Mouse (Mus musculus) hindbrain, embryonic 14.5 days (tissue): ENCODE results near the gene Mepe. TPM values are rescaled to one million over a fixed set of nuclear protein-coding genes. Genes with fewer than 3 reads are reported as not detected.

Source experiments
- ATAC-seq: fragments of 200-750 bp; cut with Nextera tagmentation; 2 replicates; pipeline ENCODE4 v1.8.0; 2017; ENCODE audit warnings: moderate number of reproducible peaks, mild to moderate bottlenecking, moderate TSS enrichment, moderate library complexity; ENCODE audit not compliant: low FRiP score
- DNase-seq: peaks from one replicate; pipeline ENCODE4 v3.0.0-alpha.2; 2015; ENCODE audit warnings: low spot score
- H3K27ac ChIP-seq: fragments of 300-500 bp; sonication (generic); 2 replicates; pipeline ENCODE4 v1.5.1; 2014; ENCODE audit warnings: mild to moderate bottlenecking, moderate library complexity
- H3K27me3 ChIP-seq: fragments of 300-500 bp; sonication (generic); 2 replicates; pipeline ENCODE4 v1.6.1; 2014; ENCODE audit warnings: mild to moderate bottlenecking, low read length, mixed read lengths; ENCODE audit not compliant: control insufficient read depth, insufficient read depth
- H3K36me3 ChIP-seq: fragments of 300-500 bp; sonication (generic); replicated peaks from 2 replicates; pipeline ENCODE4 v1.6.1; 2014; ENCODE audit not compliant: control insufficient read depth, insufficient read depth
- H3K4me1 ChIP-seq: fragments of 300-500 bp; sonication (generic); replicated peaks from 2 replicates; pipeline ENCODE4 v1.6.1; 2014; ENCODE audit warnings: antibody characterized with exemption, low read length, mixed read lengths; ENCODE audit not compliant: control insufficient read depth, insufficient read depth
- H3K4me2 ChIP-seq: fragments of 300-500 bp; sonication (generic); replicated peaks from 2 replicates; pipeline ENCODE4 v1.6.1; 2014; ENCODE audit warnings: mild to moderate bottlenecking, moderate library complexity
- H3K4me3 ChIP-seq: fragments of 300-500 bp; sonication (generic); replicated peaks from 2 replicates; pipeline ENCODE4 v1.5.1; 2014; ENCODE audit warnings: mild to moderate bottlenecking, low read length
- H3K9ac ChIP-seq: fragments of 300-500 bp; sonication (generic); 2 replicates; pipeline ENCODE4 v1.6.1; 2014
- H3K9me3 ChIP-seq: fragments of 300-500 bp; sonication (generic); 2 replicates; pipeline ENCODE4 v1.6.1; 2016; ENCODE audit warnings: low read length; ENCODE audit not compliant: control insufficient read depth
- WGBS: fragments of 180-500 bp; shearing (Covaris S2); extraction: QIAGEN DNeasy Blood & Tissue Kit; methylation state at CpG from one replicate; pipeline ENCODE4 v1.1.7; 2014; 5-methylcytosine and 5-hydroxymethylcytosine counted together
- polyA plus RNA-seq: library from polyadenylated mRNA; unstranded; fragments of >200 nt; fragmentation: Nextera tagmentation; extraction: Ambion mirVana; gene quantifications from 2 replicates; pipeline ENCODE4 v1.2.1, GENCODE M21; 2014

Gene Mepe
- polyA plus RNA-seq, 1 experiment from 2014 or later = not detected

DNA sequence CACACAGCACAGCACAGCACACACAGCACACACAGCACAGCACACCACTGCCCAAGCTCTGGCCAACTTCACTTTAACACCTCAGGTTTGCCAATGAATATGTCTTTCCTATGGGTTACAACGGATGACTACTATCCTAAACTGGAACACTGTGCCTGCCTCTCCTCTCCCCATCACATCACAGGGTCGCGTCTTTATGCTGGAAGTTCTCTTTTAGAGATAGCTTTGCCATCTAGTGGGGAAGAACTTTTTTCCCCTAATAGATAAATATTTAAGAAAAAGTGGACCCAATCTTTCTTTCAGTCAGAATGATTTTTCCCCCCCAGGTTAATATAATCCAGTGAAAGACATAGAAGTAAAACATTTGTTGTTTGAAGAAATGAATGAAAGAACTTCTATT, 7.2 kb downstream of the Mepe start:
- no peak overlapping the region for H3K4me2 ChIP-seq
- no peaks in the 10 kb centered on the region for H3K36me3 ChIP-seq
- no peaks in the 10 kb centered on the region for H3K27me3 ChIP-seq
- H3K4me1 ChIP-seq = no peaks in the 10 kb centered on the region
- no peaks in the 10 kb centered on the region for H3K9me3 ChIP-seq
- no peak overlapping the region for H3K4me3 ChIP-seq
- WGBS = 79% methylated on average over 3 of the region's 3 CpGs
- H3K27ac ChIP-seq = no peak overlapping the region
- no peak for DNase-seq
- no peak overlapping the region for H3K9ac ChIP-seq
- no peak for ATAC-seq

DNA sequence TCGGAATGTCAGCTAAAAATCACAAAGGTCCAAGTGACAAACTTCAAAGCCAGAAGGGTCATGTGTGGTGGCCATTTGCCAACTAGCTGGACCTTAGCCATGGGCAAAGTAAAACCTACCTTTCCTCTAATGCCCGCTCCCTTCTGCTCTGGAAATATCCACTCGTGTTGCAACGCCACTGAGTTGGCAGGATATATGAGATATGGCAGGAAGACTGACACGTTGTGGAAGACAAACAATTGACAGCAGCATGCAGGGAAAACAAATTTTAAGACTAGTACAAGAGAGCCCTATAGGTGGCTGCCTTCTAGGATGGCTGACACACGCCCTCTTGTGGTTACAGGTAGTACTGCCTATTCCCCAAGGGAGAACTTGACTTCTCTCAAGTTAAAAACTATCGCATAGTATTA, 8.1 kb downstream of the Mepe start:
- H3K27me3 ChIP-seq = no peaks in the 10 kb centered on the region
- DNase-seq = peak; percentile 88
- H3K4me2 ChIP-seq = 0 out of 2 replicates have a peak overlapping the region, but pooled peaks have one; percentile 12
- H3K9ac ChIP-seq = no peak overlapping the region
- H3K4me3 ChIP-seq = no peak overlapping the region
- ATAC-seq = peak; percentile 43; the same call in 1 of the 2 replicates
- H3K9me3 ChIP-seq = no peaks in the 10 kb centered on the region
- H3K27ac ChIP-seq = no peak overlapping the region
- H3K4me1 ChIP-seq = no peaks in the 10 kb centered on the region
- 49% methylated on average over 7 of the region's 7 CpGs for WGBS
- no peaks in the 10 kb centered on the region for H3K36me3 ChIP-seq

DNA sequence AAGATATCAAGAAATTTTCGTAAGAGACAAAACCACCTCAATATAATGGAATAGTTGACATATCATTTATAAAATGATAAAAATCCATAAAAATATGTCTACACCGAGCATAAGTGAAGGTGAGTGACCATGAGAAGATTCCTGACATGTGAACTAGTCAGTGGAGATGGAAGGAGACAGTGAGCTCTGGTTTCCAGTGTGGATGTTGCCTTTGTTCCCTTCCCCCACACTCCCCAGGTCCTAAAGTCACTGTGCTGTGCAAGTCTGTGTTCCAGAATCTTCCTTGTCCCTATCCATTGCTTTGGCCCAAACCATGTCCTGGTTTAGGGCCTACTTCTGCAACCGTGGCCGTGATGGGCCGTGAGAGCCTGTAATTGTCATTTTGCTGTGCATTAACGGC, 8.5 kb downstream of the Mepe start:
- H3K9ac ChIP-seq = no peak overlapping the region
- no peaks in the 10 kb centered on the region for H3K36me3 ChIP-seq
- H3K4me2 ChIP-seq = no peak overlapping the region
- 80% methylated on average over 6 of the region's 6 CpGs for WGBS
- ATAC-seq (no peak), DNase-seq (no peak)
- H3K27me3 ChIP-seq = no peaks in the 10 kb centered on the region
- no peak overlapping the region for H3K27ac ChIP-seq
- H3K4me3 ChIP-seq = no peak overlapping the region
- H3K9me3 ChIP-seq = no peaks in the 10 kb centered on the region
- no peaks in the 10 kb centered on the region for H3K4me1 ChIP-seq

- ATAC-seq (no peak), DNase-seq (no peak)
- no peaks in the 10 kb centered on the region for H3K27me3 ChIP-seq
- H3K4me1 ChIP-seq = no peaks in the 10 kb centered on the region
- no peak overlapping the region for H3K27ac ChIP-seq
- no peaks in the 10 kb centered on the region for H3K36me3 ChIP-seq
- H3K9me3 ChIP-seq = no peaks in the 10 kb centered on the region
- no peak overlapping the region for H3K4me3 ChIP-seq
- WGBS = 88% methylated on average over 14 of the region's 14 CpGs
- no peak overlapping the region for H3K9ac ChIP-seq
- H3K4me2 ChIP-seq = no peak overlapping the region
Observed at GRCm38 (mm10) chr5:104334516-104334915, 9.4 kb downstream of the Mepe start.

DNA sequence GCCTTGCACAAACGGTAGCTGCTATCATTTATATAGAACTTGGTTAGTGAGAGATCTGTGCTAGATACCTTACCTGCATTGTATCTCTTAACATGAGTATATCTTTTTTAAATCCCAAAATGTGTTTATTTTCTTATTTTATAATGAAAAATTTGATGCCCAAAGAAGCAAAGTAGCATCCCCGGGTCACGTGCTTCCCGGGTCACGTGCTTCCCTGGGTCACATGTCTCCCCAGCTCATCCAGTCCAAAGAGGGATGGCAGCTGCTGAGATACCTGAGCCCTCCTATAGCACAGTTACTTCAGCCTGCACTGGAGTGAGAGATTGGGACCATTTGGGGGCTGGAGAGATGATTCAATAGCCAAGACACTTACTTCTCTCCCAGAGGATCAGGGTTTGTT, 10.8 kb downstream of the Mepe start:
- no peaks in the 10 kb centered on the region for H3K4me1 ChIP-seq
- H3K9ac ChIP-seq = no peak overlapping the region
- no peak overlapping the region for H3K4me3 ChIP-seq
- no peaks in the 10 kb centered on the region for H3K27me3 ChIP-seq
- H3K4me2 ChIP-seq = no peak overlapping the region
- DNase-seq (no peak), ATAC-seq (no peak)
- H3K9me3 ChIP-seq = no peaks in the 10 kb centered on the region
- no peak overlapping the region for H3K27ac ChIP-seq
- WGBS = 91% methylated on average over 5 of the region's 5 CpGs
- H3K36me3 ChIP-seq = no peaks in the 10 kb centered on the region

DNA sequence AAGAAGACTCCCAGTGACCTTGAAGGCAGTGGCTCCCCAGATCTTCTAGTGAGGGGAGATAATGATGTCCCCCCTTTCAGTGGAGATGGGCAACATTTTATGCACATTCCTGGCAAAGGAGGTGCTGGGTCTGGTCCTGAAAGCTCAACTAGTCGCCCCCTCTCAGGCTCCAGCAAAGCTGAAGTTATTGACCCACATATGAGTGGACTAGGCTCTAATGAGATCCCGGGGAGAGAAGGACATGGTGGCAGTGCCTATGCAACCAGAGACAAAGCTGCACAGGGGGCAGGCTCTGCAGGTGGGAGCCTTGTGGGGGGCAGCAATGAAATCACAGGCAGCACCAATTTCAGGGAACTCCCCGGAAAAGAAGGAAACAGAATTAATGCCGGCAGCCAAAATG, 12.4 kb downstream of the Mepe start:
- Histone ChIP-seq H3K4me3 (no peak overlapping the region), H3K27me3 (no peaks in the 10 kb centered on the region), H3K27ac (no peak overlapping the region), H3K9ac (no peak overlapping the region), H3K9me3 (no peaks in the 10 kb centered on the region), H3K4me1 (no peaks in the 10 kb centered on the region), H3K4me2 (no peak overlapping the region), H3K36me3 (no peaks in the 10 kb centered on the region)
- 76% methylated on average over 4 of the region's 4 CpGs for WGBS
- DNase-seq = no peak
- no peak for ATAC-seq

- DNase-seq = no peak
- H3K4me1 ChIP-seq = no peaks in the 10 kb centered on the region
- H3K4me3 ChIP-seq = no peak overlapping the region
- no peaks in the 10 kb centered on the region for H3K27me3 ChIP-seq
- no peaks in the 10 kb centered on the region for H3K36me3 ChIP-seq
- no peaks in the 10 kb centered on the region for H3K9me3 ChIP-seq
- no peak for ATAC-seq
- no peak overlapping the region for H3K4me2 ChIP-seq
- no peak overlapping the region for H3K9ac ChIP-seq
- H3K27ac ChIP-seq = no peak overlapping the region
- WGBS = 82% methylated on average over 5 of the region's 5 CpGs
Observed at GRCm38 (mm10) chr5:104339009-104339408, 13.9 kb downstream of the Mepe start.

DNA sequence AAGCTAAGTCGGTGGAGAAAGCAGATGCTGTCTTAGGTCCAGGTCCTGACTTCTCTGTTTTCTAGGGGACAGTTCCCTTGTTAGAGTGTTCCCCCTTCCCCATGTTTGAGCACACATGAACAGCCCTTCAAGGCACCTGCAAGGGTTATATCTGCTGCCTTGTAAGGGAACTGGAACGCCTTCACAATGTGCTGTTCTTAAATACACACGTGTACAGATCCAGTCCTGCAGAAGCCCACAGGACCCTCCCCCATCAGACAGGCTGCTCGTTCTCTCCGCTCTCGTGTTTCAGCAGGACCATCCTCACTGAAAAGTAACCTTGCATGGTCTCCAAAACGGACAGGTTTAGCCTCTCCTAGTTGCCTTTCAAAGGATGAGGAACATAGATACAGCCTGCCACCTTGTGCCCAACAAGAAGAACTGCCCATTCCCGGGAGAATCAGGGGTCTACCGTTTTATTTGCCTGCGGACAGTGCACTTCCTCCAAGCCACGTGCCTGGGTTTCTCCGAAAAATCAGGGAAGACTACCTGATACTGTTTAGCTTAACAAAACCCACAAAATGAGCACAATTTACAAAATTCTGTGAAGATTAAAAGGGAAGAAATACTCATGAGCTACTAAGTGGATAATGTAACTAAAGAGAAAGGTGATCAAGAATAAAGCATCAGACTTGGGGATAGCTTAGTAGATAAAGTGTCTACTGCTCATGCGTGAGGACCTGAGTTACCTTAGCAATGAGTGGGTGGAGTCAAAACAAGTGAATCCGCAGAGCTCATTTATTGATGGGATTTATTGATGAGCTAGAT, 14.8 kb downstream of the Mepe start:
- 24% methylated on average over 14 of the region's 14 CpGs for WGBS
- Histone ChIP-seq H3K4me2 (peak overlapping the region; percentile 19; the same call in 1 of the 2 replicates), H3K9me3 (no peaks in the 10 kb centered on the region), H3K4me1 (no peaks in the 10 kb centered on the region), H3K36me3 (no peaks in the 10 kb centered on the region), H3K27me3 (no peaks in the 10 kb centered on the region), H3K9ac (no peak overlapping the region), H3K27ac (no peak overlapping the region), H3K4me3 (no peak overlapping the region)
- DNase-seq (peak; percentile 82), ATAC-seq (peak; percentile 79)

DNA sequence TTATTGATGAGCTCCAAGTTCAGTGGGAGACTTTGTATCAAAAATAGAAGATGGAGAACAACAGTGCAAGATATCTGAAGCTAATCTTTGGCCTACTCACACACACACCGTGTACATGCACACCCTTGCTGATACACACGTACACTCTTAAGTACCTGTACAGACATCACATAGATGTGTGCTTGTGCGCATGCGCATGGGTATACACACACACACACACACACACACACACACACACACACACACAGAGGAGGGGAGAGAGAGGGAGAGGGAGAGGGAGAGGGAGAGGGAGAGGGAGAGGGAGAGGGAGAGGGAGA, 15.3 kb downstream of the Mepe start:
- Histone ChIP-seq H3K27ac (no peak overlapping the region), H3K27me3 (no peaks in the 10 kb centered on the region), H3K9me3 (no peaks in the 10 kb centered on the region), H3K9ac (no peak overlapping the region), H3K36me3 (no peaks in the 10 kb centered on the region), H3K4me1 (no peaks in the 10 kb centered on the region), H3K4me3 (no peak overlapping the region), H3K4me2 (no peak overlapping the region)
- no peak for DNase-seq
- ATAC-seq = no peak
- WGBS = 91% methylated on average over 4 of the region's 4 CpGs

- Histone ChIP-seq H3K27ac (no peak overlapping the region), H3K9me3 (no peaks in the 10 kb centered on the region), H3K36me3 (no peaks in the 10 kb centered on the region), H3K4me2 (no peak overlapping the region), H3K4me3 (no peak overlapping the region), H3K27me3 (no peaks in the 10 kb centered on the region), H3K4me1 (no peaks in the 10 kb centered on the region), H3K9ac (no peak overlapping the region)
- DNase-seq (no peak), ATAC-seq (no peak)
- 39% methylated on average over 6 of the region's 6 CpGs for WGBS
Observed at GRCm38 (mm10) chr5:104342881-104343280, 17.8 kb downstream of the Mepe start.
